Mouse (Mus musculus): ENCODE results near the gene Rnf6.
"Not testable (repeated sequence)": the region's sequence is repeated elsewhere in the genome, so short reads cannot be mapped to it uniquely, and the experiment has no call there.

GRCm38 (mm10) chr5:146172744-146173143 is 48.6 kb downstream of the Rnf6 start:
- not testable (repeated sequence) for TF ChIP-seq CTCF, EP300 (IDR thresholded peaks at IDR 0.05; ENCODE audit: low read depth)

All from heart, postnatal 0 days (tissue).